Mouse (Mus musculus): ENCODE measurements around the gene Cpm.
"Not testable (repeated sequence)": the region's sequence is repeated elsewhere in the genome, so short reads cannot be mapped to it uniquely, and the experiment has no call there.

Cpm gene

DNA sequence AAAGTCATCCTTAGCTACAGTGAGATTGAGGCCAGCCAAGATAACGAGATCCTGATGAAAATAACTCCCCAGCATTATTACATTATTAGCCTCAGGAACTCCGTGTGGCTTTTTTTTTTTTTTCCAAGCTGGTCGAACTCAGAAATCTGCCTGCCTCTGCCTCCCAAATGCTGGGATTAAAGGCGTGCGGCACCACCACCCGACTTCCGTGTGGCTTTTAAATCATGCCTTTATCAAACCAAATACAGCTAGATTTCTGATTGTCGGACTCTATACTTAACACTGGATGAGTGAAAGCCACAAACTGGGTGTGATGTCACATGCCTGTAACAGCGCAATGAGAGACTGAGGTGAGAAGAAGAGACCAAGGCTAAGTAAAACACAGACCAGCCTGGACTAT lies 83.6 kb downstream of the Cpm start:
- CTCF ChIA-PET = interaction anchor here (0.7 kb wide), 2 partner anchors 99 to 663 kb away, joined by 3 to 8 read pairs; no protein-coding TSS in a partner anchor

DNA sequence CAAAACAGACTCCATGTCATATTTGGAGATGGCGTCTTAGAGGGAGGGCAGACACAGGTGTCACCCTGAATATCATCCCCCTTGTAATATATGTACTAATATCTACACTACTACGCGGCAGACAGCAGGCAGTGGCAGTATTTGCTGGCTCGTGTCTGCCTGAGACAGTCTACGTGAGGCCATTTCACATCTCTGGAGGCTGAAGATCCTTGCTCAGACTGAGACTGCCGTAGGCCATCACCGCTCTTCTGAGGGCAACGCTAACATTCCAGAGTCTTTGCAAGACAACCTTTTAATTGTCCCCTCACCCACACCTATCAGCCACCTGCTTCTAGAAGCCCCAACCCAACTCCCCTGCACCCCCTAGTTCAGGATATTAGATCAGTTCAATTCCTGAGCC lies 84.2 kb downstream of the Cpm start:
- CTCF ChIA-PET = interaction anchor here (0.7 kb wide), 1 partner anchor 663 kb away, joined by 8 read pairs; no protein-coding TSS in a partner anchor

DNA sequence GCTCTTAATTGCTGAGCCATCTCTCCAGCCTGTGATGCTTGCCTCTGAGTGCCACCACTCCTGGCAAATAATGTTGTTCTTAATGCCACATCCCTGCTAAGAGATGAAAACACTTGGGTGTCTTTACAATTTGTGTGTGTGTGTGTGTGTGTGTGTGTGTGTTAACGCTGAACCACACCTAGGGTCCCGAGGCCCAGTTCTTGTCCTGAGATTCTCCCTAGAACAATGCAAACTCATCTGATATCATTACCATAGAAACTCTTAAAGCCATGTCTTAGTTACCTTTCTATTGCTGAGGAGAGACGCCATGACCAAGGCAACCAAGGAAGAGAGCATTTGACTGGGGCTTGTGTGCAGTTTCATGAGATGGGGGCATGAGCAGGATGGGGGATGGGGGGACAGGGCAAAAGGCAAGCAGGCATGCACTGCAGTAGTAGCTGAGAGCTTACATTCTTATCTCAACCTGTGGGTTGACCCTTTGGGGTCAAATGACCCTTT lies 84.8 kb downstream of the Cpm start:
- CTCF ChIA-PET = no interaction called here

DNA sequence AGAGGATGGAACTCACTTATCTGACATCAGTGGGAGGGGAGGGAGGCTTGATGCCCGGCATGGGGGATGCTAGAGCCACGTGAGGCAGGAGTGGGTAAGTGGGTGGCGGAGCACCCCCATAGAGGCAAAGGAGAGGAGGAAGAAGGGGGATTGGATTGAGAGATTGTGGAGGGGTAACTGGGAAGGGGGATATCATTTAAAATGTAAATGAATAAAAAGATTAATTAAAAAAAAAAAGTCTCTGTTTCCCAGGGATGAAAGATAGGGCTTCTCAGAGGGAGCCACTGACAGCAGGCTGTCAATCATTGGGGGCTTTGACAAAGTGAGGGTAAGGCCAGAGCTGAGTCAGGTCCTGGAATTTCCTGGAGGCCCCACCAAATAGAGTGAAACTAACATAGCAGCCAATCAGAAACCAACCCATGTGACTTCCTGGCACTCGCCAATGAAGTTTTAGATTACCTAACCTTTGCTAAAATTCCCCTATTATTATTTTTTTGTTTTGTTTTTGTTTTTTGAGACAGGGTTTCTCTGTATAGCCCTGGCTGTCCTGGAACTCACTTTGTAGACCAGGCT lies 85.7 kb downstream of the Cpm start:
- CTCF ChIA-PET = no interaction called here

DNA sequence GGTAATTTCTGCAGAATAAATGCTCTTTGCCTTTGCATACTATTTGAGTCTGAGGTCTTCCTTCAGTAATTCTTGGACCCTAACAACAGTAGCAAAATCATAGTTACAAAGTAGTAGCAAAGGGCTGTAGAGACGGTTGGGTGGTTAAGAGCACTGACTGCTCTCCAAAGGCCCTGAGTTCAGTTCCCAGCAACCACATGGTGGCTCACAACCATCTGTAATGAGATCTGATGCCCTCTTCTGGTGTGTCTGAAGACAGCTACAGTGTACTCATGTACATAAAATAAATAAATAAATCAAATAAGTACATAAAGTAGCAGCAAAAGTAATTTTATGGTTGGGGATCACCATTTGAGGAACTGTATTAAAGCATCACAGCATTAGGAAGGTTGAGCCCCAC lies 86.4 kb downstream of the Cpm start:
- CTCF ChIA-PET = not testable (repeated sequence)

DNA sequence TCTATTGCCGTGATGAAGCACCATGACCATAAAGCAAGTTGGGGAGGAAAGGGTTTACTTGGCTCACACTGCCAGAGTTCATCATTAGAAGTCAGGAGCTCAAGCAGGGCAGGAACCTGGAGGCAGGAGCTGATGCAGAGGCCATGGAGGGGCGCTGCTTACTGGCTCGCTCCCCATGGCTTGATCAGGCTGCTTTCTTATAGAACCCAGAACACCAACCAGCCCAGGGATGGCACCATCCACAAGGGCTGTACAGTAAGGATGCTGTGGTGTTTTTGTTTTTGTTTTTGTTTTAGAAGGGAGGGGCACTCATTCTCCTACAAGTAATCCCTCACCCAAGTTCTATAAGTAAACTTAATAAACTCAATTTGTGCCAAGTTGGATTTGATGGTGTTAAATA lies 87.4 kb downstream of the Cpm start:
- CTCF ChIA-PET = interaction anchor here (0.7 kb wide), 1 partner anchor 126 kb away, joined by 5 read pairs; no protein-coding TSS in a partner anchor

DNA sequence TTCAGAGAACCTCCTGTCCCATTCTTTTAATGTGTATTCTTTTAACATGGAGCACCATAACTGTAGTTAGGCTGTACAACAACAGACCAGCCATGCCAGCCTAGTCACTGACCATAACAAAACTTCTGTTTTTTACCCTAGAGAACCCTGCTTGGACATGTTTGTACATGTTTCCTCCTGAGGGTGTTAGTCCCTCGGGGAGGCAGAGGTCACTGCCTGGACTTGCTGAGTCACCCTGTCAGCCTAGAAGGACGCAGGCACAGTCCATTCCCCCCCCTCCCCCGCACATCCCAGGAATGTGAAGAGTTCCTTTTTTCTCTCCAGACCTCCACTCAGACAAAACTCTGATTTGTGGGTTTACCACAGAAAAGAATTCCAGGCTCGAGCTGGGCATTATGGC lies 88.3 kb downstream of the Cpm start:
- CTCF ChIA-PET = no interaction called here

DNA sequence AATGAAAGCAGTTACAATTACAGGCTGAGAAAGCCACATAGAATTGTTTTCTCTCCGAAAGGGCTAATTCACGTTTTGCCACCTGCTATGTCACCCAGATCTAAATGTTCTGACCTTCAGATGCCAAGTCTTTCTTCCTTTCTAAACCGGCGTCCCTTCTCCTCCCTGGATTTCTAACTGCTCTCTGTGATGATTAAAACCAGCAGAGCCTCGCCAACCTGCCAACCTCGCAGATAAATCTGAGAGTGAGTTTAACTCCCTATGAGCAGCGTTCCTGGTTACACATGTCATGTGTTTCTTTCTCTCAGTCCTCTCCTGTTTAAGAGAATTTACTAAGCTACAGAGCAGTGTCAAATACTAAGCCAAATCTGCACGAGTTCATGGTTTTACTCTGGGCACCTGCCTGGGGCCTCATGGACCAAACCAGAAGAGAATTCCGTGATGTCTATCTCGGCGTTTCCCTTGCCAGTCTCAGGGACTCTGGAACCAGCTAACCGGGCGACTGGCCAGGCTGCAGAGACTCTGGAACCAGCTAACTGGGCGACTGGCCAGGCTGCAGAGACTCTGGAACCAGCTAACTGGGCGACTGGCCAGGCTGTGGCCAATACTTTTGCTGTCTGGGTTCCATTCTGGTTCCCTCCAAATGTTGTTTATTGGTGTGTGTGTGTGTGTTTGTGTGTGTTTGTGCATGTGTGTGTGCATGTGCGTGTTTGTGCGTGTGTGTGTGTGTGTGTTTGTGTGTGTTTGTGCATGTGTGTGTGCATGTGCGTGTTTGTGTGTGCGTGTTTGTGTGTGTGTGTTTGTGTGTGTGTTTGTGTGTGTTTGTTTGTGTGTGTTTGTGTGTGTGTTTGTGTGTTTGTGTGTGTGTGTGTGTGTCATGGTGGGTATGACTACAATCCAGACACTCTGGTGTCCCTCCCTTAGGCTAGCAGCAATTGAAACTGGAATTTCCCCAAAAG lies 89.1 kb downstream of the Cpm start:
- CTCF ChIA-PET = no interaction called here

DNA sequence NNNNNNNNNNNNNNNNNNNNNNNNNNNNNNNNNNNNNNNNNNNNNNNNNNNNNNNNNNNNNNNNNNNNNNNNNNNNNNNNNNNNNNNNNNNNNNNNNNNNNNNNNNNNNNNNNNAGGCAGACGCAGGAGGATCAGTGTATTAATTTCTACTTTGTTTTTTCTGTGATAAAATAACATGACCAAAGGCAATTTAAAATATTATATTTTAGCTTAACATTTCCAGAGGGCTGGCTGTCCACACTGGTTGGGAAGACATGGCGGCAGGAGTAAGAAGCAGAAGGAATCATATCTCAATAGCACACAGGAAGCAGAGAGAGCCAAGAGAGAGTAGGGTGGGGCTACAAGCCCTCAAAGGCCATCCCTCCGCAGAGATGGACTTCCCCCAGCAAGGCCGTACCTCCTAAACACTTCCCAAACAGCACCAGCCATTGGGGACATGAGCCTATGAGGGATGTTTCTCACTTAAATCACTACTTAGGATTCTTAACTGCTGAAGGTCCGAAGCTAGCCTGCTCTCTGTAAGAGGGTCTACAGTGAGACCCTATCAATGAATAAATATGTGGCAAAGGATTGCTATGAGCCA lies 94.9 kb downstream of the Cpm start:
- CTCF ChIA-PET = interaction anchor here (0.6 kb wide), 1 partner anchor 36 kb away, joined by 3 read pairs; no protein-coding TSS in a partner anchor

DNA sequence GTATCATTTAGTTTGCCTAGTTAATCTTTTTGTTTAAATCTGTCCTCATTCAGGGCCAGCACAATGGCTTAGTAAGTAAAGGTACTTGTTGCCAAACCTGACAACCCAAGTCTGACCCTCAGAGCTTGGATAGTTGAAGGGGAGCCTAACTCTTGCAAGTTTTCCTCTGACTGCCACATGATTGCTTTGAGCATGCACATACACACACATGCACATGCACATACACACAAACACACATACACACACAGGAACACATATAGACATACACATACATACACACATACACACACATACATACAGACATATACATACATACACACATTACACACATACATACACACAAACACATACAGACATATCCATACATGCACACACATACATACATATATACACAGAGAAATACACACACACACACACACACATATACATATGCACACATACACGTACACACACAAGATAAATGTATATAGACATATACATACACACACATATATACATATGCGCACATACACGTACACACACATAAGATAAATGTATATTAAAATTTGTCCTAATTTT lies 95.6 kb downstream of the Cpm start:
- CTCF ChIA-PET = interaction anchor here (0.6 kb wide), 1 partner anchor 35 kb away, joined by 3 read pairs; no protein-coding TSS in a partner anchor

DNA sequence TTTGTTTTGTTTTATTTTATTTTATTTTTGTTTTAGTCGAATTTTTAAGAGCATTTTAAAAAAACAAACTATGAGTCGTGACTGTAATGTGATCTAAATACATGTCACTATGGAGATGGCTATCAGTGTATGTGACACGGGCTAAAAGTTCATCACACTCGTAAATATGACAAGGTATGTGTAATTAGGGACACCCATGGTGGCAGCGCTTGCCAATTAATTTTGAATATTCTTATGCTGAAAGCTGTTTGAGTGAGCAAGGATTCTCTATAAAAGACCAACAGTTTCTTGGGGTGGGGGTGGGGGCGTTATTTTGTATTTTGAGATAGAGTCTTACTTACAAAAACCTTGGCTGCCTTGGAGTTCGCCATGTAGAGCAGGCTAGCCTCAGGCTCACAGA lies 96.4 kb downstream of the Cpm start:
- CTCF ChIA-PET = no interaction called here

DNA sequence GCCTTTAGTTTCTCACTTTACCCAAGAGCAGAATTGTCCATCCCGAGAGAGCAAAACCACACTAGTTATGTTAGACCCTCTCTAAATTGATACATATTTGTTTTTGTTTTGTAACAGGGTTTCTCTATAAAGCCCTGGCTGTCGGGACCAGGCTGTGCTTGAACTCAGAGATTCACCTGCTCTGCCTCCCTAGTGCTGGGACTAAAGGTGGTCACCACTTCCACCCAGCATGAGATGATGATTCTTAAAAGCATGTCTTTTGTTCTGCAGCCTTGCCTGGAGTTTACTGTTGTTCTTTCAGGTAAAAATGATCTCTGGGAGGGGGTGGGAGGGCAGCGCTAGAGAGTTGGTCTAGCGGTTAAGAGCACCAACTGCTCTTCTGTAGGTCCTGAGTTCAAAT lies 97.0 kb downstream of the Cpm start:
- CTCF ChIA-PET = no interaction called here

DNA sequence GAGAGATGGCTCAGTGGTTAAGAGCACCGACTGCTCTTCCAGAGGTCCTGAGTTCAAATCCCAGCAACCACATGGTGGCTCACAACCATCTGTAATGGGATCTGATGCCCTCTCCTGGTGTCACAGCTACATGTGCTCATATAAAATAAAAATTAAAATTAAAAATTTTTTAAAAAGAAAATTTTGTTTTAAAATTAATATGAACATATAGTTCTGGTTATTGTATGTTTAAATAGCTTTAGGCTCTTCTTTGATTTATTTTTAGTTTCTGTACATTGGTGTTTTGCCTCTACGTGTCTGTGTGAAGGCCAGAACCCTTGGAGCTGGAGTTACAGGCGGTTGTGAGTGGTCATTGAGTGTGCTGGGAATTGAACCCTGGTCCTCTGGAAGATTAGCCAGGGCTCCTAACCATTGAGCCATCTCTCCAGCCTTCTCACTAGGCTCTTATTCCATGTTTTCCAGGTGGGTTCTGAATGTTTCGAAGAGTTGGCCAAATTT lies 97.6 kb downstream of the Cpm start:
- CTCF ChIA-PET = interaction anchor here (0.7 kb wide), 1 partner anchor 21 kb away, joined by 3 read pairs; no protein-coding TSS in a partner anchor

DNA sequence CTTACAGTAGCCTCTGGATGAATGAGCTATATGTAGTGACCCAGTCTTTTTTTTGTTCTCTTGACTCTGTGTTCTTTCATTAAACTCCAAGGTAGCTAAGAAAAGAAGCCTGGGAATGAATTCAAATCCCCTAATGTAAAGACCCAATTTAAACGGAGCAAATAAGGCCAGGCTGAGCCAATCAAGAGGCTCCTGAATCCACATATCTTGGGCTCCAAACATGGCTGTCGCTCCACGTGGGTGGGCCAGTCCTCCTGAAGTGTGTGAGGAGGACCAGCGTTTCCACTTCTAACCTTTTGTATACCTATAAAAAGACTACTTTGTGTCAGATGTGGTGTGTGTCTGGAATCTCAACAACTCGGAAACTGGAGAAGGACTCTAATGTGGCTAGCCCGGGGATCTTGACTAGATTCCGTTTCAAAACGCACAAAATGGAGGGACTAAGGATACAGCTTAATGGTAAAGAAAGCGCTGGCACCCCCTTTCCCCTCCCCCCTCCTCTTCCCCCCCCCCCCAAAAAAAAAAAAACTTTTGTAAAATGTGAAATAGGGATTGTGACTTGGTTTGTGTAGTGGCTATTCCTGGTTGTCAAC lies 98.3 kb downstream of the Cpm start:
- CTCF ChIA-PET = interaction anchor here (0.7 kb wide), 1 partner anchor 22 kb away, joined by 3 read pairs; no protein-coding TSS in a partner anchor

DNA sequence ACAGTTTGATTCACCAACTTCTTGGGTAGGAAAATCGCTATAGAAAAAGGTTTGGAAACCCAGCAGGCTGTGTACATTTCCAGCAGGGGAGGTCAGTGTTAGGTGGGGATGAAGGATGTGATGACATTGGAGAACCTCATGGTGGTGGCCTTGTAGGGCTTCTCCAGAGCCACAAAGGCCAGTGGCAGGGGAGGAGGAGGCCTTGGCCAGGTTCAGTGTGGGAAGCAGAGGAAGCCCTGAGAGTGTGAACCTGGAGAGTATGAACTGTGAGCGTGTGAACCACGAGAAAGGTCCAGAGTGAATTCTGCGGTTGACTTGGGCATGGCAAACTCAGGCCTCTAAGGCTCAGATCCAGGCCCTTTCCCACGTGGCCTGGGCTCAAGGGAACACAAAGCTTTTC lies 99.3 kb downstream of the Cpm start:
- CTCF ChIA-PET = no interaction called here

DNA sequence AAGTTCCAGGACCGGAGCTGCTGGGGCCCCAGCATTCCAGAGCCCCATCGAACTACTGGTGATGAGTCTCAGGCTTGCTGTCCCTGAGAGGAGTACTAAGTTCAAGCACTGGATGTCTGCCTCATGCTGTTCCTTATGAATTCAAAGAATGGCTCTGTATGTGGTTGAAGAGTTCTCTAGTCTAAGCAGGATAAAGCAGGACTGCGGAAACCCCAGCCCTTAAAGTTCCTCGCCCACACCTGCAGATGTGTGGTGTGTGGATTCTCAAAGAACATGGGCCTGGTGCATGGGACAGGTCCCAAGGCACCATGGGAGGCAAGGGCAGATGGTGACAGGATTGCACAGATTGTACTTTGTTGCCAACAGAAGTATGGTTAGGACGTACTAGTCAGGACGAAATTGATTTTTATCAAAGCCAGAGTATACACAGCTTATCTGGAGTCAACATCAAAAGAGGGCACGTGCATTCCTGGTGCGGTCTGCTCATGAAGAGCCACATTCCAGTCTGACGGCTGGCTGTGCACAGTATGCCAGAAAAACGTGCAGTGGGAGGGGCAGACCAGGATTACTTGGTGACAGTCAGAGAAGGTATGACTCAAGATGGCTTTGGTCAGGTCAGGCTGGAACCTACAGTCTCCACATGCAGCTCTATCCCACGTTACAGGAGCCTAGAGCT lies 100.0 kb downstream of the Cpm start:
- CTCF ChIA-PET = no interaction called here

DNA sequence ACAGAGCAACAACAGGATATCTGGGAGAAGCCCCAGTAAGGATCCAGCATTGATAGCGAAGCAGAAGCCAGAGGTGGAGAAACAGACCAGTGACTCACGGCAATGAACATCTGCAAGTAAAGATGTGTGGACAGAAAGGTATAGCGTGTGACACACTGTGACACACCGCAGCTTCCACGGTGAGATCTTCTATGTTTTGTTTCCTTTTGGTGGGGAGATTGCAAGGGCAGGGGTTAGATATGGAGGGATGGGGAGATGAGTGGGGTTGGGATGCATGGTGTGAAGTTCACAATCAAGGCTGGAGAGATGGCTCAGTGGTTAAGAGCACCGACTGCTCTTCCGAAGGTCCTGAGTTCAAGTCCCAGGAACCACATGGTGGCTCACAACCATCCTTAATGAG lies 100.8 kb downstream of the Cpm start:
- CTCF ChIA-PET = no interaction called here

DNA sequence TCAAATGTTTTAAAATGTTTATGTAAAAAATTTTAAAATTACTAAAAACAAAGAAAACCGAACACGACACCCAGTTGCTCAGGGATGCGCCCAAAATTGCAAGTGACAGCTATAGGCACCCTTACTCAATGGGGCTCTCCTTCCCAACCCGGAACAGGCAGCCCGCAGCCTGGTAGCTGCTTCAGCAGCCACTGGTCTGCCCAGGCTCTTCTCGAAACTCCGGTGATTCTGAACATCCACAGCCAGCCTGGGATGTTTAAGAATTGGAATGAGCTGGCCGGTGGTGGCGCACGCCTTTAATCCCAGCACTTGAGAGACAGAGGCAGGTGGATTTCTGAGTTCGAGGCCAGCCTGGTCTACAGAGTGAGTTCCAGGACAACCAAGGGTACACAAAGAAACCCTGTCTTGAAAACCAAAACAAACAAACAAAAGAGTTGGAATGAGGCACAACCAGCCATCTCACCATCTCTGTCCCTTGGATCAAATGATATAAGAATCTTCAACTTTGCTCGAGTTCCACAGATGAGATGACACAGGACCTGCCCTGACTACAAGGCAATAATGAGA lies 101.4 kb downstream of the Cpm start:
- CTCF ChIA-PET = no interaction called here

DNA sequence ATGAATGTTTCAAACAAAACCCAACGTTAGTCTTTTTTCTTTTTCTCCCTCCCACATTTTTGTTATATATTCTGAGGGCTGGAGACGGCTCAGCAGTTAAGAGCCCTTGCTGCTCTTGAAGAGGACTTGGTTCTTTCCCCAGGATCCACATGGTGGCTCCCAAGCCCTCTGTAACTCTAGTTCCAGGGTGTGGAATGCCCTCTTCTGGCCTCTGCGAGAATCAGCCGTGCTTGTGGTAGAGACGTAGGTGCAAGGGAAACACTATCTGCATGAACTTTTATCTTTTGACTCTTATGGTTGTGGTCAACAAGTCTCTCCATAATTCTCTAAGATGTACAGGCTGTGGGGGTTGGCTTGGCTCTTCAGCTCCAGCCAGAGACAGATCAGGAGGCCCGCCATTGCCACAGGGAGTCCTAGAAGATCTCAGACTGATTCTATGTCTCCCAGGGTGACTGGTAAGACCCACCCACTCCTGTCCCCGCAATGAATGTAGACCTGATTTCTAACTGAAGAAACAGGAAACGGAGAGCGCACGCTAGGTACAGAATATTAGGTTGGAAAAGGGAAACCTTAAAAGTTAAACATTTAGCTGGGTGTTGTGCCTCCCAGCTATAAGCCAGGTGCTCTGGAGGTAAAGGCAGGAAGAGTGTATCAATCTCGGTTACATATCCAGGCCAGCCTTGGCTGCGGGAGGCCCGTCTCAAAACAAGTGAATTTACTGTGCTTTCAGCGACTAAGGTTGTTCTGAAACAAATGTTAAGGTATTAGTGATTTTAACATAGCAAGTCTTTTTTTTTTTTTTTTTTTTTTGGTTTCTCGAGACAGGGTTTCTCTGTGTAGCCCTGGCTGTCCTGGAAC lies 102.2 kb downstream of the Cpm start:
- CTCF ChIA-PET = interaction anchor here (0.7 to 0.8 kb wide), 2 partner anchors 41 to 312 kb away, joined by 3 to 17 read pairs; no protein-coding TSS in a partner anchor
